Mouse (Mus musculus) neutrophil, adult 59 days (primary cell): ENCODE measurements around the gene Ceacam15. TPM values are rescaled to one million over a fixed set of nuclear protein-coding genes. Genes with fewer than 3 reads are reported as not detected.

ENCODE experiments used
- total RNA-seq, 2 experiments: library from RNA; stranded (reverse); gene quantifications; 1 replicate in 1 of 2; 2 replicates in 1 of 2; pipeline ENCODE4 v1.2.4; 2023

Ceacam15 gene
- total RNA-seq = not detected

DNA sequence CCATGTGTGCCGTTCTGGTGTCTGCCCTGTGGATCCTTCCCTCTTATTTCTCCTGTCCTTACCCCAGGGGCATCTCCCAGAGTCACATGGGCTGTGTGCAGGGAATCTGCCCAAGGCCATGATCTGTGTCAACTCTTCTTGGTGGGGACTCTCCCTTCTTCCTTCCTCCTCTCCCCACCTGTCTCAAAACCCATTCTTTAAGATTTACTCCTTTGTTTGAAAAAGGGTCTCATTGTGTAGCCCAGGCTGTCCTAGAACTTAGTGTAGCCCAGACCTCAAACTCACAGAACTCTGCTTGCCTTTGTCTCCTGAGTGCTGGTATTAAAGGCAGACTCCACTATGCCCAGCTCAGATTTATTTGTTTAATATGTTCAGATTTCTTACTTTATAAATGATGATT is at the start of gene Ceacam15:
TSS of gene Ceacam15 (minus strand) at position 101 of the 400 bp plus-strand sequence.

DNA sequence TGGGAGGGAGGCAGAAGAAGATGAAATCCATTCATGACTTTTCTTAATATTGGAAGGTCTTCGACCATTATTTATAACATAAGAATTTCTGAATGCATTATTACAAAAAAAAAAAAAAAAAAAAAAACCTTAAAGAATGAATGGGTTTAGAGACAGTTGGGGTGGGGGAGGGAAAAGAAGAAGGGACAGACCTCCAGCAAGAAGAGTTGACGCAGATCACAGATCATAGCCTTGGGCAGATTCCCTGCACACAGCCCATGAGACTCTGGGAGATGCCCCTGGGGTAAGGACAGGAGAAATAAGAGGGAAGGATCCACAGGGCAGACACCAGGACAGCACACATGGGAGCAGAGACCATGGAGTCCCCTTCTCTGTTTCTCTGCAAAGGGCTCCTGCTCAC is 46.1 kb upstream of the Ceacam15 start, which contains the start of gene Ceacam9:
TSS of gene Ceacam9 (plus strand) at position 301 of the 400 bp plus-strand sequence.

Other genes starting within 250 kb of the Ceacam15 start
- 10 to 100 TPM; 28.9 to 30.6 TPM for gene Tmem160, start 222.9 kb downstream of the Ceacam15 start, total RNA-seq
- under 1 TPM in 1 of 2 experiments, not detected in 1; 0.16 TPM for gene Npas1, start 198.0 kb downstream of the Ceacam15 start, total RNA-seq
- gene Arhgap35, start 60.7 kb downstream of the Ceacam15 start, total RNA-seq = 1 to 10 TPM; 3.1 to 3.9 TPM
- not detected for gene Ceacam9, start 46.2 kb upstream of the Ceacam15 start, total RNA-seq
- 100 to 1,000 TPM; 141 to 154 TPM for gene Ap2s1, start 62.7 kb upstream of the Ceacam15 start, total RNA-seq
- gene Slc1a5, start 105.6 kb upstream of the Ceacam15 start, total RNA-seq = 10 to 100 TPM; 37.3 to 44.7 TPM
- 10 to 100 TPM; 59.5 to 67.7 TPM for gene Strn4, start 140.2 kb upstream of the Ceacam15 start, total RNA-seq
- gene Fkrp, start 141.0 kb upstream of the Ceacam15 start, total RNA-seq = 10 to 100 TPM; 13.8 to 16.2 TPM
- gene Prkd2, start 167.2 kb upstream of the Ceacam15 start, total RNA-seq = 10 to 100 TPM; 44.6 to 59.5 TPM
- not detected for gene Dact3, start 199.6 kb upstream of the Ceacam15 start, total RNA-seq
- not detected for gene Gng8, start 216.1 kb upstream of the Ceacam15 start, total RNA-seq
- gene Ptgir, start 230.8 kb upstream of the Ceacam15 start, total RNA-seq = 10 to 100 TPM; 29.5 to 31.3 TPM
- gene Calm3, start 248.4 kb upstream of the Ceacam15 start, total RNA-seq = 100 to 1,000 TPM; 202 to 213 TPM